Mouse (Mus musculus): Measurements from ENCODE around the gene Adprh. TPM values are rescaled to one million over a fixed set of nuclear protein-coding genes. Genes with fewer than 3 reads are reported as not detected.

Adprh gene
- polyA plus RNA-seq, 1 experiment from 2014 or later, result 46.7 TPM

- H3K27ac ChIP-seq (replicated peaks), result no peak overlapping the region
- no peak for ATAC-seq (ENCODE audit: low FRiP score, low TSS enrichment)
- peak; percentile 57 for TF ChIP-seq CTCF (IDR thresholded peaks at IDR 0.05; ENCODE audit: low read depth)
- TF ChIP-seq EP300 (optimal IDR thresholded peaks at IDR 0.05), result no peak
Measured at GRCm38 (mm10) chr16:38468706-38469018, 16.2 kb upstream of the Adprh start.

GRCm38 (mm10) chr16:38467917-38468705, 15.6 kb upstream of the Adprh start:
- Histone ChIP-seq H3K9ac (ENCODE audit: low read length) (no peak overlapping the region), H3K36me3 (ENCODE audit: control insufficient read depth, insufficient read depth, low read length) (no peaks in the 10 kb centered on the region), H3K4me1 (replicated peaks; ENCODE audit: control insufficient read depth, insufficient read depth) (no peaks in the 10 kb centered on the region), H3K9me3 (ENCODE audit: control insufficient read depth, low read length) (no peaks in the 10 kb centered on the region), H3K4me3 (ENCODE audit: low read depth, low read length) (no peak overlapping the region), H3K27ac (replicated peaks) (no peak overlapping the region), H3K27me3 (ENCODE audit: control insufficient read depth, insufficient read depth, low read length) (no peaks in the 10 kb centered on the region), H3K4me2 (replicated peaks; ENCODE audit: low read depth) (no peak overlapping the region)
- 60% methylated on average over 8 of the region's 8 CpGs for WGBS
- DNase-seq (ENCODE audit: low spot score) (peak; percentile 35), ATAC-seq (ENCODE audit: low FRiP score, low TSS enrichment) (no peak)
- TF ChIP-seq CTCF (IDR thresholded peaks at IDR 0.05; ENCODE audit: low read depth) (no peak), EP300 (optimal IDR thresholded peaks at IDR 0.05) (no peak)

More at GRCm38 (mm10) chr16:38468706-38469018, 16.2 kb upstream of the Adprh start:
- no peaks in the 10 kb centered on the region for H3K9me3 ChIP-seq (ENCODE audit: control insufficient read depth, low read length)
- H3K4me3 ChIP-seq (ENCODE audit: low read depth, low read length), result no peak overlapping the region
- DNase-seq (ENCODE audit: low spot score), result no peak
- no peaks in the 10 kb centered on the region for H3K36me3 ChIP-seq (ENCODE audit: control insufficient read depth, insufficient read depth, low read length)
- no peaks in the 10 kb centered on the region for H3K4me1 ChIP-seq (replicated peaks; ENCODE audit: control insufficient read depth, insufficient read depth)
- 38% methylated on average over 3 of the region's 3 CpGs for WGBS
- H3K27me3 ChIP-seq (ENCODE audit: control insufficient read depth, insufficient read depth, low read length), result no peaks in the 10 kb centered on the region
- no peak overlapping the region for H3K9ac ChIP-seq (ENCODE audit: low read length)
- no peak overlapping the region for H3K4me2 ChIP-seq (replicated peaks; ENCODE audit: low read depth)

- H3K9ac ChIP-seq (ENCODE audit: low read length), result no peak overlapping the region
- H3K9me3 ChIP-seq (ENCODE audit: control insufficient read depth, low read length), result no peaks in the 10 kb centered on the region
- TF ChIP-seq EP300 (optimal IDR thresholded peaks at IDR 0.05) (no peak), CTCF (IDR thresholded peaks at IDR 0.05; ENCODE audit: low read depth) (no peak)
- no peaks in the 10 kb centered on the region for H3K27me3 ChIP-seq (ENCODE audit: control insufficient read depth, insufficient read depth, low read length)
- no peak overlapping the region for H3K4me2 ChIP-seq (replicated peaks; ENCODE audit: low read depth)
- DNase-seq (ENCODE audit: low spot score) (no peak), ATAC-seq (ENCODE audit: low FRiP score, low TSS enrichment) (no peak)
- no peaks in the 10 kb centered on the region for H3K4me1 ChIP-seq (replicated peaks; ENCODE audit: control insufficient read depth, insufficient read depth)
- H3K36me3 ChIP-seq (ENCODE audit: control insufficient read depth, insufficient read depth, low read length), result no peaks in the 10 kb centered on the region
- H3K27ac ChIP-seq (replicated peaks), result no peak overlapping the region
- WGBS, result 78% methylated on average over 13 of the region's 13 CpGs
- H3K4me3 ChIP-seq (ENCODE audit: low read depth, low read length), result no peak overlapping the region
Measured at GRCm38 (mm10) chr16:38467091-38467916, 14.8 kb upstream of the Adprh start.

DNA sequence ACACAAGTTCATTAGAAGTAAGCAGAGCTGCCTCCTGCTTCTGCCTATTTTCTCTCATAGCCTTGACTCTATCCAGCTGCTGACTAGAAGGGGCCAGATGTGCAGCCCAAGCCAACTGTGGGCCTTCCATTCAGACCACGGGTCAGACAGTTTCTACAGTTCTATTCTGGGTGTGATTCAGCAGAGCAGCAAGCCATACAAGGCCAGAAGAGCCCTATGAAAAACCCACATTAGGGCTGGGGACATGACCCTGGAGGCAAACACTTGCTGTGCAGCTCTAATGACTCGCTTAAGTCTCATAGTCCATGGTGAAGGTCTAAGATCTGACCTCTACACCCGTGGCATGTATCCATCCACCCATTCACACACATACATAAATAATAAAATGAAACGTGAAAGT, 13.6 kb upstream of the Adprh start:
- Histone ChIP-seq H3K36me3 (ENCODE audit: control insufficient read depth, insufficient read depth, low read length) (no peaks in the 10 kb centered on the region), H3K4me1 (replicated peaks; ENCODE audit: control insufficient read depth, insufficient read depth) (no peaks in the 10 kb centered on the region), H3K27me3 (ENCODE audit: control insufficient read depth, insufficient read depth, low read length) (no peaks in the 10 kb centered on the region), H3K4me2 (replicated peaks; ENCODE audit: low read depth) (no peak overlapping the region), H3K27ac (replicated peaks) (no peak overlapping the region), H3K9me3 (ENCODE audit: control insufficient read depth, low read length) (no peaks in the 10 kb centered on the region), H3K9ac (ENCODE audit: low read length) (no peak overlapping the region), H3K4me3 (ENCODE audit: low read depth, low read length) (no peak overlapping the region)
- TF ChIP-seq CTCF (IDR thresholded peaks at IDR 0.05; ENCODE audit: low read depth) (no peak), EP300 (optimal IDR thresholded peaks at IDR 0.05) (no peak)
- DNase-seq (ENCODE audit: low spot score) (no peak), ATAC-seq (ENCODE audit: low FRiP score, low TSS enrichment) (no peak)
- WGBS, result 69% methylated on average over 4 of the region's 4 CpGs

DNA sequence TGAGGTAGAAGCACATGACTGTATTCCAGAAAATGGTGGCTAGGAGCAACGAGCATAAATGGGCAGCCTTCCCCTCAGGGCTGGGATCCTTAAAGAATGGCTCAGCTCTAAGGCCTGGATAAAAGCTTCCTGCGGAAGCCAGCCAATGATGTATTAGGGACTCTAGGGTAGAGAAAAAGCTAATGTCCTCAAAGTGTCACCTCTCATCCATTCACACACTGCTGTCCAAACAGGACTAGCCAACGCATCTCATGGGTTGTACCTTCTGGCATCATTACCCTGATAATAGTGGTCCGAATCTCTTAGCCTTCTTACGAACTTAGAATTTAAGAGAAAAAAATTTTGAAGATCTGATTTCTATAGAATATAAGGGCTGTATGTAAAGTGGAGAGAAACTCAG, 10.8 kb upstream of the Adprh start:
- H3K4me2 ChIP-seq (replicated peaks; ENCODE audit: low read depth), result no peak overlapping the region
- no peak overlapping the region for H3K27ac ChIP-seq (replicated peaks)
- ATAC-seq (ENCODE audit: low FRiP score, low TSS enrichment) (no peak), DNase-seq (ENCODE audit: low spot score) (no peak)
- H3K4me3 ChIP-seq (ENCODE audit: low read depth, low read length), result no peak overlapping the region
- TF ChIP-seq EP300 (optimal IDR thresholded peaks at IDR 0.05) (no peak), CTCF (IDR thresholded peaks at IDR 0.05; ENCODE audit: low read depth) (no peak)
- H3K36me3 ChIP-seq (ENCODE audit: control insufficient read depth, insufficient read depth, low read length), result no peaks in the 10 kb centered on the region
- H3K9me3 ChIP-seq (ENCODE audit: control insufficient read depth, low read length), result no peaks in the 10 kb centered on the region
- 87% methylated on average over 5 of the region's 5 CpGs for WGBS
- no peaks in the 10 kb centered on the region for H3K4me1 ChIP-seq (replicated peaks; ENCODE audit: control insufficient read depth, insufficient read depth)
- H3K9ac ChIP-seq (ENCODE audit: low read length), result no peak overlapping the region
- no peaks in the 10 kb centered on the region for H3K27me3 ChIP-seq (ENCODE audit: control insufficient read depth, insufficient read depth, low read length)

- Histone ChIP-seq H3K27ac (replicated peaks) (no peak overlapping the region), H3K27me3 (ENCODE audit: control insufficient read depth, insufficient read depth, low read length) (no peaks in the 10 kb centered on the region), H3K4me1 (replicated peaks; ENCODE audit: control insufficient read depth, insufficient read depth) (no peaks in the 10 kb centered on the region), H3K4me3 (ENCODE audit: low read depth, low read length) (no peak overlapping the region), H3K36me3 (ENCODE audit: control insufficient read depth, insufficient read depth, low read length) (no peaks in the 10 kb centered on the region), H3K9ac (ENCODE audit: low read length) (no peak overlapping the region), H3K4me2 (replicated peaks; ENCODE audit: low read depth) (no peak overlapping the region), H3K9me3 (ENCODE audit: control insufficient read depth, low read length) (no peaks in the 10 kb centered on the region)
- TF ChIP-seq EP300 (optimal IDR thresholded peaks at IDR 0.05), result no peak
- no peak for TF ChIP-seq CTCF (IDR thresholded peaks at IDR 0.05; ENCODE audit: low read depth)
- ATAC-seq (ENCODE audit: low FRiP score, low TSS enrichment), result no peak
- DNase-seq (ENCODE audit: low spot score), result no peak
- WGBS, result 71% methylated on average over 7 of the region's 7 CpGs
Measured at GRCm38 (mm10) chr16:38462161-38462560, 9.7 kb upstream of the Adprh start.
